Mouse (Mus musculus) monocyte, adult 5-6 weeks (primary cell): ENCODE results near the gene Ctso. TPM values are rescaled to one million over a fixed set of nuclear protein-coding genes. Genes with fewer than 3 reads are reported as not detected.

Experiments
- ATAC-seq: fragments of 153-309, 156-312 bp; replicated peaks from 2 replicates; pipeline ENCODE4 v1.8.0; 2017; ENCODE audit warnings: mild to moderate bottlenecking; ENCODE audit not compliant: low TSS enrichment, insufficient number of reproducible peaks, severe bottlenecking, poor library complexity, low FRiP score
- total RNA-seq: library from RNA; stranded (forward); fragments of 200-1000, 200-491, 200-594 nt; gene quantifications from 3 replicates; pipeline ENCODE4 v1.2.3, GENCODE M21; 2017

Ctso gene
- total RNA-seq = 23.3 to 50.0 TPM (median 31.5 TPM) in 3 replicates

GRCm38 (mm10) chr3:81932141-81933101 lies at the start of gene Ctso:
TSS of gene Ctso (plus strand) at chr3:81932601.
- ATAC-seq = peak; percentile 81

GRCm38 (mm10) chr3:81883916-81884315 lies 48.5 kb upstream of the Ctso start:
- no peak for ATAC-seq

- no peak for ATAC-seq
Measured at GRCm38 (mm10) chr3:81885566-81885965, 46.8 kb upstream of the Ctso start.

- no peak for ATAC-seq
Measured at GRCm38 (mm10) chr3:81889137-81889536, 43.3 kb upstream of the Ctso start.

- no peak for ATAC-seq
Measured at GRCm38 (mm10) chr3:81910286-81911036, 21.9 kb upstream of the Ctso start.

GRCm38 (mm10) chr3:81916030-81916686 lies 16.2 kb upstream of the Ctso start:
- no peak for ATAC-seq

GRCm38 (mm10) chr3:81917354-81917935 lies 15.0 kb upstream of the Ctso start:
- no peak for ATAC-seq

- ATAC-seq = no peak
Measured at GRCm38 (mm10) chr3:81918215-81918614, 14.2 kb upstream of the Ctso start.

GRCm38 (mm10) chr3:81919681-81920080 lies 12.7 kb upstream of the Ctso start:
- ATAC-seq = no peak

GRCm38 (mm10) chr3:81922910-81923309 lies 9.5 kb upstream of the Ctso start:
- no peak for ATAC-seq

GRCm38 (mm10) chr3:81924931-81925330 lies 7.5 kb upstream of the Ctso start:
- ATAC-seq = no peak

- peak; percentile 59 for ATAC-seq
Measured at GRCm38 (mm10) chr3:81925856-81926255, 6.5 kb upstream of the Ctso start.

GRCm38 (mm10) chr3:81926764-81927325 lies 5.6 kb upstream of the Ctso start:
- ATAC-seq = no peak

- ATAC-seq = no peak
Measured at GRCm38 (mm10) chr3:81929073-81929472, 3.3 kb upstream of the Ctso start.

GRCm38 (mm10) chr3:81931695-81932094 lies 706 bp upstream of the Ctso start:
- ATAC-seq = no peak

- ATAC-seq = no peak
Measured at GRCm38 (mm10) chr3:81933348-81933747, 947 bp downstream of the Ctso start.

GRCm38 (mm10) chr3:81938924-81939323 lies 6.5 kb downstream of the Ctso start:
- ATAC-seq = no peak

- ATAC-seq = no peak
Measured at GRCm38 (mm10) chr3:81942341-81942740, 9.9 kb downstream of the Ctso start.

- ATAC-seq = no peak
Measured at GRCm38 (mm10) chr3:81943097-81943496, 10.7 kb downstream of the Ctso start.
